Mouse (Mus musculus) lung, postnatal 0 days (tissue): ENCODE measurements around the gene Otogl.

Experiments
- CTCF ChIP-seq: IDR thresholded peaks from 2 replicates; pipeline ENCODE4 v1.5.1; 2016; ENCODE audit warnings: antibody characterized with exemption, mild to moderate bottlenecking
- EP300 ChIP-seq: IDR thresholded peaks from 2 replicates; pipeline ENCODE4 v1.6.1; 2016; ENCODE audit warnings: antibody characterized with exemption, mild to moderate bottlenecking, control low read depth

GRCm38 (mm10) chr10:107946348-107946747 is 34.4 kb upstream of the Otogl start:
- TF ChIP-seq CTCF (no peak), EP300 (no peak)
